Mouse (Mus musculus) ovary, postnatal 14 days (tissue): ENCODE results near the gene Gpr146.
"Not testable (repeated sequence)": the region's sequence is repeated elsewhere in the genome, so short reads cannot be mapped to it uniquely, and the experiment has no call there.

Source experiments
- DNase-seq: peaks from one replicate; pipeline ENCODE4 v3.0.0; 2022; ENCODE audit warnings: low spot score

Gpr146 gene

DNA sequence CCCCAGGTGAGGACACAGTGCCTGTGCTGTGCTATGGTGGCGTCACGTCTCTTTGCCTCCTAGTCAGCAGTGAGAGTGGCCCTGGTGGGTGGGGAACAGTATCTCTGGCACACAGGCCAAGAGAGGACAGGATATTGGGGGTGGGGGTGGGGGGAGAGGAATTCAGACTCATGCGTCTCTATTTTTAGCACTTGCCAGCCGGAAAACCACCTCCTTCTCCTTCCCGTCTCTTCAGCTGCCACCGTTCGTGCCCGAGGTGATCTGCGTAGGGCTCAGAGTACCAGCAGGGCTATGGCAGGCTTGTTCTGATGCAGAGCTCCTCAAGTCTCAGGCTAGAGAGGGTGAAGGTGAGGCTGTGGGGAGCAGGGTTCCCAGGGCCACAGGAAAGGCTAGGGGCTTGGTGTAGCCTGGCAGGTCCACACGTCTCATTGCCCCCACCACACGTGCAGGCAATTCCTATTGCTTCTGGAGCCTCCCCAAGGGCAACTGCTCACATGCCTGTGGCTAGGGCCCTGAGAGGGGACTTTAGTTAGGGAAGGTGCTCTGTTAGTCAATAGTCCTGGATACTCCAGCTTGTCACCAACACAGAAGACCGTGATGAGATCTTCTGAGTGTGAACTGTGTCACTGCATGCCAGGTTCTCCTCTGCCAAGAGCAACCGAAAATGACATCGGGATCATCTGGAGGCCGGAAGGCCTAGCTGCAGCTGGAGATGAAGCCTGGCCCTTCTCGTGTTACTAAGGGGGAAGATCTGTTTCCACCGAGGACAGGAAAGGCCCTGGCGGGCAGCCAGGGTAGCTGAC lies at the start of gene Gpr146:
Gene Gpr146, plus strand, starts transcription at position 230 of the 803 bp plus-strand sequence.
- DNase-seq = no peak

DNA sequence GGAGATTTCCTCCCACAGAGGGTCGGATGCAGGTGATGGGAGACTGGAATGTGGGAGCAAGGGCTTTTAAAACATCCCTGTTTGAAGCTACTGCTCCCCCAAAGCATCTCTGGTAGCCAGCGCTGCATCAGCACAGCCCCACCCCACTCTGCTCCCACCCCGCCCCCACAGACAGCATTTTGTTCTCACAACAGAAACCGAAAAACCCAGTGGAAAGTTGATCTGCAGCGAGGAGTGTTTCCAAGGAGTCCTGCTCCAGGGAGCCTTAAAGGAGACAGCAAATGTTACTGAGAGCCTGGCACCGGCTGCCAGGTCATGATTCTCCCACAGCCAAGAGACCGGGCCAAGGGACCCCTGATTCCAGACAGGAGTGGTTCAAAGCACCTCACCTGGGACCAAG lies 46.7 kb upstream of the Gpr146 start:
- DNase-seq = no peak

DNA sequence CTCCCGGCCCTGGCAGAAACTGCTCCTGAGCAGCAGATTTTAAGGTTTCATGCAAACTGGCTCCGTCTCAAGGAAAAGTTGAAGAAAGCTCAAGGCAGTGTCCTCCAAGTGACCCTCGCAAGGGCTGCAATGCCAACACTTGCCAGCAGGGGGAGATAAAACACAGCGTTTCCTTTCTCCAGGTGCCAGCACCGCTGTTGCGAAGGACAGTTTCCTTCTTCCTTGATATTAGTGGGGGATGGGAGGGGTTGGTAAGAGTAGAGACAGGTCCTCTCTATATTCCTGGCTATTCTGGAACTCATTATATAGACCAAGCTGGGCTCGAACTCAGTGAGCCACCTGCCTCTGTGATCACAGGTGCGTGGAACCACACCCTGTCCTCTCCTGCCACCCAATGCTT lies 45.8 kb upstream of the Gpr146 start:
- DNase-seq = peak; percentile 94

DNA sequence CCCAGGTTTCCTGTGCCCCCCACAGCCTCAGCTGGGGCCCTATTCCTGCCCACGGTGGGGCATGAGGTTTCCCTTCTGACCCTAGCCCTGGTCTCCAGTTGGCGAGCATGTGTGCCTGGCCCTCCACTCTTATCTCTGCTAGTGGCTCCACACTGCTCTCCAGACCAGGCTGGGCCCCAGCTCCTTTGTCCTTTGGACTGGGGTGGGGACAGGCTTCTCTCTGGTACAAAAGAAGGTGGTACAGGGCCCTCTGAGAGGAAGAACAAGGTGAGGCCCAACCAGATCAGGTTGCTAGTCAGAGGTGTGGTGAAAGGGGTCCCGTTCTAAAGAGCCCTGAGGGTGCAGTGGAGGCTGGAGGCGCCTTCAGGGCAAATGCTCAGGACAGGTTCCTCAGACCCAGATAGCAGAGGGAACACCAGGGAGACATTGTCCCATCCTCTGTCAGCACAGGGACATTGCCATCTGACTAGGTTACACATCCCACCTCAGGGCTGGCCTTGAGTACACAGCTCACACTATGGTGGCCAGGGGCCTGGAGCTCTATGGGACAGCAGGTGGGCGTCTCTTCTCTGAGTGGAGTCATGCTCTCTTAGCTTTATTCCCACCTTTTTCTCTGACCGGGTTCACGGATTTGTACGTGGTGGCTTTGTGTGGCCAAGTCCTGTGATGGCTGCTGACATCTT lies 44.8 kb upstream of the Gpr146 start:
- DNase-seq = no peak

DNA sequence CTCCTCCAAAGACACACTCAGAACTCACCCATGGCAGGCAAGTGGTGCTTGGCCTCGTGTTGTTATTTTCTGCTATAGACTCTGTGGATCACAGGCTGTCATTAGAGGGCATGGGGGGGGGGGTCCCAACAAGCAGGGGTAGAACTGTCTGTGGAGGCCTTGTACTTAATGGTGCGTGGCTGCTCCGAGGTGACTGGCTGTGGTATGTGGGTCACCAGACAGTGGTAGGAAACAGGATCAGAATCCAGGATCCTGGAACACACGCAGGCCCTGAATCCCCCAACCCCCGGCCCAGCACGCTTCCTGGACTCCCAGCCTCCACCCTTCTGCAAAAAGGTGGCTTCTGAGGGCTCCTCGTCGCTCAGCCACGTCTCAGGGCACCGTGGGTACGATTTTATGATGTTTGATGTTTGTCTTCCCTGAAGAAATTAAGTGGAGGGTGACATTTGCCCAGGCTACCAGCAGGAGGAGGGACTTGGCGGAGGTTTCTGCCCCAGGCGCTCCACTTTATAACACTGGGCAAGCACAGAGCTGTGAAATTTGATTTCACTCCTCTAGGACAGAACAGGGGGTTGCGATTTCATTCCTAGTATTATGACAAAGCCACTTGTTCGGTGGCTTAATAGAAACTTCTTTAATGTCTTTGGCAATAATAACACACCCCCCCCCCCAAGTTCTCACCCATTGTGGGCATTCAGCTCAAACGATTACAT lies 44.0 kb upstream of the Gpr146 start:
- no peak for DNase-seq

DNA sequence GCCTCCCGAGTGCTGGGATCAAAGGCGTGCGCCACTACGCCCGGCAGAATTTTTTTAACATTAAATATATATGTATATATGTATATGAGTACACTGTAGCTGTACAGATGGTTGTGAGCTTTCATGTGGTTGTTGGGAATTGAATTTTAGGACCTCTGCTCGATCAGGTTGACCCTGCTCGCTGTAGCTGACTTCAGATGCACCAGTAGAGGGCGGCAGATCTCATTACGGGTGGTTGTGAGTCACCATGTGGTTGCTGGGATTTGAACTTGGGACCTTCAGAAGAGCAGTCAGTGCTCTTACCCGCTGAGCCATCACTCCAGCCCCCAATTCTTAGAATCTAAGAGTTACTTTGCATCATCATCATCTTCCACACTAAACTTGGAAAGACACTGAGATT lies 43.1 kb upstream of the Gpr146 start:
- not testable (repeated sequence) for DNase-seq

DNA sequence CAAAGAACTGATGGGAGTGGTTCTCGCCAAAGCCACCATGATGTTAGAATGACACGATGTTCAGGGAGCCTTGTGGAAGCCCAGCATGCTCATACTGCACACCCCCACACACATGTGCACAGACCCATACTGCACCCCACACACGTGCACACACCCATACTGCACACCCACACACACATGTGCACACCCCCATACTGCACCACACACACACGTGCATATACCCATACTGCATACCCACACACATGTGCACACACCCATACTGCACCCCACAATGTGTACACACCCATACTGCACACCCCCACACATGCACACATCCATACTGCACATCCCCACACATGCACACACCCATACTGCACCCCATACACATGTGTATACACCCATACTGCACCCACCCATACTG lies 41.9 kb upstream of the Gpr146 start:
- no peak for DNase-seq

DNA sequence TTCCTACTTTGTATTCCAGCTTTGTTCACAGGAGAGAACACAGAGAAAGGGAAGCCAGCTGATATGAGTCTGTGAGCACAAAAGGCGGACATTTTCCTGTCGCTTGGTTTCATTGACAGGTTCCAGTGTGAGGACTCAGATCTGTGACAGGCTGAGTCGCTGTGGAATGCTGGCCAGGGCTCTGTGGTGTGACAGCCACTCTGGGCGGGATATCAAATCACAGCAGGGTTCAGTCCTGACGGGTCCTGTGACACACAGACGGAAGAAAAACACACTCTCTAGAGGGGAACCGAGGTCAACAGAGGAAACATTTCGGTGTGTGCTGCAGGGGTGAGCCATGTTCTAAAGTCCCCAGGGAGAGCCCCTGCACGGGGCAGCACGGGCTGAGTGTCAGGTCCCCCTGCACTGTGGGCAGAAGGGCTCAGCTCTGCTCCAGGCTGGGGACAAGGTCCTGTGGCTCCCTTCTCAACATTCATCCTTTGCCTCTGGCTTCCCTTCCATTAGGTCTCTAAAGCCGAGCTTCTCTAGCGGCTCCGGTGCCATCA lies 39.6 kb upstream of the Gpr146 start:
- no peak for DNase-seq

DNA sequence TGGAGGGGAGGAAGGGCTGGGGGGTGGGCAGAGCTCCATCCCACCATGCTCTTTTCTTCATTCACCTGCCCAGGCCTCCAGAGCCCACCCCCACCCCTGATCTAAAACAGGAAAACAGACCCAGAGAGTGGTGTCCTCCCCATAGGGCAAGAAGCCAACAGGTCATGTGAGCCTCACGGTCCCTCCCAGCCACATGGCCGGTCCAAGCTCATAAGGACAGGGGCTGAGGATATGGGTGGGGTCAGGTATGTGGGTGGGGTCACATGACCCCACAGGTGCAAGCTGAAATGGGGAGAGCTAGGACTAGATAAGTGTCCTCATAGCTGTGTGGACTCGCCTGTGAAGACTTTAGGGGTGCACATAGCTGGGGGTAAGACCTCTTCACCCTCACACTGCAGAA lies 39.1 kb upstream of the Gpr146 start:
- no peak for DNase-seq

DNA sequence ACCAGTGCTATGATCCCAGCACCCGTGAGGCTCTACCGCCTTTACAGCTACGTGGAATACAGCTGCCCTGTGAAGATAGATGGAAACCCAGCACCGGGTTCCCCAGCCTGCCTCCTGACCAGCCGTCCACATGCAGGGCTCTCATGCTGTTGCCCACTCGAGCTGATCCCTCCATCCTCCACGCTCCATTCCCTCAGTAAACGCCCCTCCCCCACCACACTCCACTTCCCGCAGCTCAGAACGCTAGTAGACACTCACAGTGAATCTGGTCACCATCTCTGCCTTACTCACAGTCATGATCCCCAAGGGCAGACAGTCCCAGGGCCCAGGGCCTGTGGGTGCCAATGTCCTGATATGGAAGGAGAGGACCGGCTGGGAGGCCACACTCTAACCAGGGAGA lies 38.6 kb upstream of the Gpr146 start:
- no peak for DNase-seq

DNA sequence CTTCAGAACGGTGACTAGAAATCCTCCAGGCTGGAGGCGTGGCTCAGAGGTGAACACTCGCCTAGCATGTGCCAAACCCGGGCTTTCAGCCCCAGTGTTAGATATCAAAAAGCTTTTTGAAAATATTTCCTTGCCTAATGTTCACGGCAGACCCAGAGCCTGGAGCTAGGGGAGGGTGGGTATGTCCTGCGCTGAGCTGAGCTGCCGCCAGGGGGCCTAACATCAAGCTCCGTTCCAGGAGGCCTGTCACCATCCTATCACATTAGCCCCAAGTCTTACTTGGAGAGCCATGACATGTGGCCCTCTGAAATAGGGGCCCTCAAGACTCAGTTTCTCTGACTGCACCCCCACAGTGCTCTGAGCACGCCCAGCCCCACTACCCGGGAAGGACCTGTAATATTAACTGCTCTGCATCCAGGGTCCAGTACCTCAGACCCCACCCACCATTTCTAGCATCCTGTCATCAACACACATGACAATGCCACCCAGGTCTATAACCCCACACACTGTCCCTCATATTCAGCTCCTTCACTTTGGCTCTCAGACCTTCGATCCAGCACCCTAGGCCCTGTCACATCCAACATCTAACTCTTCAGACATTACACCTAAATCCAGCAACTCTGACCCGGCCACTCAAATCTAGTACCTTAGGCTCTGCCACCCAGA lies 33.3 kb upstream of the Gpr146 start:
- peak; percentile 69 for DNase-seq

DNA sequence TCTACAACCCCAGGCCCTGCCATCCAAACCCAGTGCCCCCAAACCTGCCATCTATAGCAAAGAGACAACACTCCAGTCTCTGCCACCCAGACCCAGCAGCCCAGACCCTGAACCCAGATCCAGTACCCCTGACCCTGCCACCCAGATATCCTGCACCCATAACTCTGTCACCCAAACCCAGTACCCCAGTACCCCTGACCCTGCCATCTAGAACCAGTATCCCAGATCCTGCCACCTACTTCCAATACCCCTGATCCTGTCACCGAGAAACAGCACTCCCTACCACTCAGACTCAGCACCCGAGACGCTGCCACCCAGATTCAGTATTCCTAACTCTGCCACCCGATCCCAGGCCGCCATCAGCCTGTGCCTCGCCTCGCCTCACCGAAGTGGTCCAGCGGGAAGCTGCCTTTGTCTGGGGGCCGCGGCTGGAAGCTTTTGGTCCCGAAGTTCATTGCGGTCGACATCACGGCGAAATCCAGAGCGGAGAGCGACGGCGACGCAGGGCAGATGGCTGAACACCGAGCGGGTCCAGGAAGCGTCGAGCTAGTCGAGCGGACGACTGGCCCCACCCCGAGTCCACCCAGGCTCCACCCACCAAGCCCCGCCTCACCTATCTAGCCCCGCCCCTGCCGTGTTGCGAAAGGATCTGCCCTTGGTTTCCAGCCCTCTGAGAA lies 32.7 kb upstream of the Gpr146 start:
- DNase-seq = peak; percentile 98

DNA sequence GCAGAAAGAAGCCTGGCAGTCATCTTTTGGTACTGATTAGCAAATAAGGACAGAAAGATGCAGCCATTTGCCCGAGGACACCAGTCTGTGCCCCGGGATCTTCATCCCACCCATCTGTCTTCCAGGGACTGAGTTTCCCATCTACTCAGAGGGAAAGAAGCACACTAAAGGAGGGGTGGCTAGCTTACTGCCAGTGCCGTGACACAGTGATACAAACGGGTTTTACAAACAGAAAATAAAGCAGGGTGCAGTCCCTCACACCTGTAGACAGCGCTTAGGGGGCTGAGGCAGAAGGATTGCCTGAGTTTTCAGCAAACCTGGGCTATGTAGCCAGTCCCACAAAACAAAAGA lies 32.2 kb upstream of the Gpr146 start:
- DNase-seq = no peak

DNA sequence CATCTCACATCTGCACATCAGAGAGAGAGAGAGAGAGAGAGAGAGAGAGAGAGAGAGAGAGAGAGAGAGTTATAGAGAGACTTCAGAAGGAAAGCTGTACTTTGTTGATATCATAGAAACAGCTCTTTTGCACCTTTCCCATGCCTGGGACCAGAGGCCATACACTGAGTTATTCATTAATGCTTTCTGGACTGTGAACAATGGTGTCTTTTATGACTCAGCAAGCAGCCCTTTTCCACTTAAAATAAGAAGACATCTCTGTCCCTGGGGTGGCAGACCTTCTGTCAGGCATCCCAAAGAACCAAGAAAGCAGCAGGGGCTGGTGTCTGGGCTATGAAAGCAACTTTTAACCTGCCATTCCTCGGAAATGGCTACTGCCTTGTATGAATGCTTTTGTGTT lies 30.3 kb upstream of the Gpr146 start:
- DNase-seq = no peak

DNA sequence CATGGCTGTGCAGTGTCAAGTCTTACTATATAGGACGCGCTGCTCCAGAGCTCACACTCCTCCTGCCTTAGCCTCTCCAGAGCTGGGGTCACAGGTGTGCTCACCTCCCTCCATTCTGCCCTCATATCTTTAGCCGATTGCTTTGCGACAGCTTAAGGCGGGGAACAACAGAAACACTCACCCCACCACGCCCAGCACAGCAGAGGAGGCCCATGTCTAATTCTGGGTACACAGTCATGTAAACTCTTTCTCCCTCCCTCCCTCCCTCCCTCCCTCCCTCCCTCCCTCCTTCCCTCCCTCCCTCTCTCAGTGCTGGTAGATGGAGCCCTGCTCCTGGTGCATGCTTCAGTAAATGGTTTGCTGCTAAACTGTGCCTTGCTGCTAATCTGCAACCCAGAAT lies 27.8 kb upstream of the Gpr146 start:
- DNase-seq = no peak

DNA sequence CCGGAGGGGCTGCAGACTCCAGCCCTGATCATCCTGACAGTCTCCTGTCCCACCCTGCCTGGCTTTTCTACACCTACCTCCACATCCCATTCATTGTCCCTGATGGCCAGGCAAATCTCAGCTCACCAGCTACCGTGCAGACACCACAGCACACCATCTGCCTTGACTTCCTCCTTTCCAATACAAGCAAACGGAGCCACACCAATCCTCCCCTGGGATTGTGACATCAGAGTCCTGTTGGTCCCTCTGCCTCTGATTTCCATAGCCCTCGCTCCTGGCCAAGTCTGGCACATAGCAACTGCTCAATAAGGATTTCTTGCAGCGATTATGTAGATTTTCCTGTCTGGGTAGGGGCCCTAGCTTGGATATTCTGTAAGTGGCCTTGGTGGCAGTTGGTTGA lies 26.4 kb upstream of the Gpr146 start, which contains the start of gene Cox19:
Gene Cox19, minus strand, starts transcription at position 285 of the 400 bp plus-strand sequence.
- no peak for DNase-seq

DNA sequence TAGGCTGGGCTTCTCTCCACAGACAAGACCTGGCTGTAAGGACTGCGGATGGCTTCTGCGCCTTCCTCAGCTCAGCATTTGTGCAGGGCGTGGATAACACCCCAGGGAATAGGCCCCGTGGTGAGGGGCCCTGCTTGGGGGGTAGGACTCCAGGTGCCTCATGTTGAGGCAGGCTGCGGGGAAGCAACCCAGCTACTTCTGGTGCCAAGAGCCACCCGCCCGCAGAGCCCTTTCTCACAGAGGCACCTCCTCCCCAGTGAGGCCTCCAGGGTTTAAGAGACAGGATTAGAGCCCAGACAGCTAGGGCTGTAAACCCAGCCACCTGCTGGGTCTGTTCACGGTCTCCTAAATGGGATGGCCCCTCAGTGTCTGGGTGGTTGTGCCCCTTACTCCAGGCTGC lies 25.9 kb upstream of the Gpr146 start:
- no peak for DNase-seq

DNA sequence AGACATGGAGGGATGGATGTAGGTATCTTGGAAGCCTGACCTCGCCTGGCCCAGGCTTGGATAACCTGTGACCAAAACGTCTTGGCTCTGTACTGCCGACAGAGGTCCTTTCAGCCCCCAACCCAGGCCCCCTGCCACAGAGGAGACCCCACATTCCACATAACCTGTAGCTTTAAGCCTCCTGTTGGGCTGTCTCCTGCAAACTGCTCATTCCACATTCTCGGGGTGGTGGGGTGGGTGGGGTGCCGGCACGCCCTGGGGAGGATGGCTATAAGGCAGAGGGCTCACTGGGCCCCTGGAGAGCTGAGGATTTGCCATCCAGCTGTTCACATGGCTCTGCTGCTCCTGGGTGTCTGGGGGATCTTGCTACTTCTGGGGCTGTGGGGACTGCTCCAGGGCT lies 25.2 kb upstream of the Gpr146 start, which contains the start of gene Cyp2w1:
Gene Cyp2w1, plus strand, starts transcription at position 301 of the 400 bp plus-strand sequence.
- no peak for DNase-seq

DNA sequence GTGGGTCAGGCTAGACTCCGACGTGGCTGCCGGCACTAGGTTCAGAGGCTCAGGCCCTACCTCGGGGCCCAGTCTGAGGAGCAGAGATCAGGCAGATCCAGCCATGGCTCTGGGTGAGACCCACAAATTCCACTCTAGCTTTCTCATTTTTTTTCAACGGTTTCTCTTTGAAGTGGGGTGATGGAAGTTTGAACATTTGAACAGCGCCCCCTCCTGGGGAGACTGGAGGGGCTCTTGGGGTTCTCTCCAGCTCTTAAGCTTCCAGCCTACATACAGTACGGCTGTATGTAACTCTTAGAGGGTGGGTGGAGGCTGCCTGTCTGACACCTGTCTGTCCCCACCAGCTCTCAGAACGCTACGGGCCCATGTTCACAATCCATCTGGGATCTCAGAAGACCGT lies 24.0 kb upstream of the Gpr146 start:
- DNase-seq = no peak

DNA sequence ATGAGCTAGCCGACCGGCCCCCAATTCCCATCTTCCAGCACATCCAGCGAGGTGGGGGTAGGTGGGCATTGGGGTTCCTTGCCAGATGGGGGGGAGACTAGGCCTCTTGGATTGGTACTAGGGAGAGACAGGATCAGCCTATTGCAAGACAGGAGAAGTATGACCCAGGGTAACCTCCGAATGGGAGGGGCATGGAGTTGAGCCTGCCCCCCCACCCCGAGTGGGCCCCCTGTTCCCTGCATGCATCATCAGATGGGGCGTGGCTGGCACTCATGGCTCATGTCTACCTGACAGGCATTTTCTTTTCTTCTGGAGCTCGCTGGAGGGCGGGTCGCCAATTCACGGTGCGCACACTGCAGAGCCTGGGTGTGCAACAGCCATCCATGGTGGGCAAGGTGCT lies 23.6 kb upstream of the Gpr146 start:
- no peak for DNase-seq

DNA sequence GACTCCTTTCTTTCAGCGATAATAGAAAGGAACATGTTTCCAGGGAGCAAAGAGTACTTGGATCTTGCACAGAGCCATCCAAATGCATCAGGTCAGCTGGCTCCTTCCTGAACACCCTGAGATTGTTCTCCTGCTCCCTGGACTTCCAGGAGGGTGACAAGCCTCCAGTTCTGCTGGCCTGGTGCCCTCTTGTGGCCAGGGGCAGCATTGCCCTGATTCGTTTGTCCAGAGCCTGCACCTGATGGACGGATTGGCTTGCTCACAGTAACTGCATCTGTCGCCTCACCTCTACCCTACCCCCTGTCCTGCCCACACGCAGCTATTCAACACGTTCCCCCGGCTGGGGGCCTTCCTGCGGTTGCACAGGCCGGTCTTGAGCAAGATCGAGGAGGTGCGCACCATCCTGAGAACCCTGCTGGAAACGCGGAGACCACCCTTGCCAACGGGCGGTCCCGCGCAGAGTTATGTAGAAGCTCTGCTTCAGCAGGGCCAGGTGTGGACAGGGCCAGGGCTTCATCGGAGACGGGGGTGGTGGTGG lies 22.2 kb upstream of the Gpr146 start:
- DNase-seq = peak; percentile 84
